Mouse (Mus musculus) ovary, postnatal 14 days (tissue): ENCODE data around the gene Anks3.

Experiments used
- DNase-seq: peaks from one replicate; pipeline ENCODE4 v3.0.0; 2022; ENCODE audit warnings: low spot score

Gene Anks3

GRCm38 (mm10) chr16:4896249-4897027 is 67.6 kb downstream of the Anks3 start:
- no peak for DNase-seq

GRCm38 (mm10) chr16:4894201-4894908 is 69.7 kb downstream of the Anks3 start:
- DNase-seq, result no peak

- DNase-seq, result no peak
Measured at GRCm38 (mm10) chr16:4892171-4892570, 71.8 kb downstream of the Anks3 start.
